Mouse (Mus musculus) kidney, adult 8-10 months (tissue): ENCODE results near the gene Sox10.
A peak's percentile ranks its signal among the peaks of the same experiment; 100 is the strongest.

Experiments
- DNase-seq, 2 experiments: peaks; one replicate each; pipeline ENCODE4 v3.0.0; 2022

The Sox10 gene

DNA sequence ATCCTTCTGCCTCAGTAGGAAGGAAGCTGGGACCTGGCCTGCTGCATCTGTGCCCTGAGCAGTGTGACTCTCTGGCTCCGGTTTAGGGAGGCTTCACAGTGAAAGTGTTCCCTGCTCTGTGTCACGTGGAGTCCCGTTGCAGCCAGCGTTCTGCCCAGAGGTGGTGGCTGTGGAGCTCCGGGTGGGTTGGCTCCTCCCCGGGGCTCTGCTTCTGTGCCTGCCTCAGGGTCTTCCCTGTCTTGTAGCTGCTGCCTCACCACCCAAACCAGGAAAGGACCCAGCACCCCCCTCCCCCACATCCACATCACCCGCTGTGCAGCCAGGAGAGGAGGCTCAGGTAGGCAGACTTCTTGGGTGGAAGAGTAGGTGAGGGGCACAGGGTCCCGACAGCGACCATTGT, 45.5 kb downstream of the Sox10 start:
- DNase-seq, result no peak

DNA sequence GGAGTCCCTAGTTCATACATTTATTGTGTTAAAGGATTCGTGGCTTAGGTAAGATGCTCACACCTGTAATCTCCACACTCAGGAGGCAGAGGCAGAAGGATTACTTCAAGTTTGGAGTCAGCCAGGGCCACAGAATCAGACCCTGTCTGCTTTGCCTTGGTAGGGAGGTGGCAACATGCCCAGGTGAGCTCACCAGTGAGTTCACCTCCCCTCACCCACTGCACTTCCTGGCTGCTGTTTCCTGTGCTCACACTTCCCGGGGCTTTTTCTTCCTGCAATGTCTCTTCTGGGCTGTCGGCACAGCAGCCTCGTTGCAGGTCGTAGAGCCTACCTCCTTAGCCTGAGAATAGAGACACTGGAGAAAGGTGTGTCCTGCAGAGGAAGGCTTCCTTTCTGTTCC, 49.8 kb downstream of the Sox10 start:
- DNase-seq, result no peak

DNA sequence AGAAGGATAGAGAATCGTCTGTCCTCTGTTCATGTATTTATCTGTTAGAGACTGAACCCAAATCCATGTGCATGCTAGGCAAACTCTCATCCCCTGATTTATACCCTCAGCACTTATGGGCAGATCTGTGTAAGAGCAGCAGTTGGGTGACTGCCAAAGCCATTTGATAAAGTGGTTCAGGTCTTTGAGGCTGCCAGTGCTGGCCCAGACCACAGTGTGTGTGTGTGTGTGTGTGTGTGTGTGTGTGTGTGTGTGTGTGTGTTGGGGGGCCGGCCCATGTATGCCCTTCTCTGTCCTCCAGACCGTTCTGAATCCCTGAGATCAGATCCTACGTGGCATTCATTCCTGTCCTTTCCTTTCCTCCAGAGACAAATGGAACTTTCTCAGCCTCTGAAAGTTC, 53.3 kb downstream of the Sox10 start:
- DNase-seq, result no peak

DNA sequence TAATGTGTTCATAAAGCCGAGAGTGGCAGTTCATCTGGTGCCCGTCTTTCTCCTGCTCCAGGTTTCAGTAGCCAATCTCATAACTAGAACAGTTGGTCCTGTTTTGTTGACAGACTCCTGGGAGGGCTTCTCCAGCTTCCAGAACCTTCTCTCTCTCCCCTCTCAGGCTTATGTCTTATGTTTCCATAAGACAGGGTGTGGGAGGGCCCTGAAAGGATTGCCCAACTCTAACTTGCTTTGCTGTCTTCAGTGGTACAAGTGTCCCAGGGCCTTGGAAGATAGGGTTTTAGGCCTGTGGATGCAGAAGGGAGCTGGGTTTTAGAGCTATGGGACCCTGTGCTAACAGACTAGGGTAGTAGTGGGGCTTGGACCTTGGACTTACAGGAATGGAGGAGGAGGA, 54.5 kb downstream of the Sox10 start:
- DNase-seq, result no peak

DNA sequence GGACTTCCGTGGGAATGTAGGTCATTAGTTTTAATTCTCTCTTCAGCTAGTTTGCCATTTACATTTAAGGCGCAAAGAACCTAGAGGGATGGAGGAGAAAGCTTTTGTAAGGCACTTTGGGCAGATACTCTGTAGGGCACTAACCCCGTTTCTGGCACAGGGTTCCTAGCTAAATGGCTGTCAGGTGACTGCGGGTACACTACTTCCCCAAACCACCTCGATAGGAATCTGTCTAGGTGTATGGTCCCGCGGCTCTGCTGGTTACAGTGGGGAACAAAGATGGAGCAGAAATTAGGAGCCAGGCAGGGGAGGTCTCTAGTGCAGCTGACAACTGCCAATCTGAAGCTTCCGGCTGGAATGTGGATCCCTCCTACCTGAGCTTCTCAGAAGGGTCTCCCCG, 55.0 kb downstream of the Sox10 start:
- no peak for DNase-seq

DNA sequence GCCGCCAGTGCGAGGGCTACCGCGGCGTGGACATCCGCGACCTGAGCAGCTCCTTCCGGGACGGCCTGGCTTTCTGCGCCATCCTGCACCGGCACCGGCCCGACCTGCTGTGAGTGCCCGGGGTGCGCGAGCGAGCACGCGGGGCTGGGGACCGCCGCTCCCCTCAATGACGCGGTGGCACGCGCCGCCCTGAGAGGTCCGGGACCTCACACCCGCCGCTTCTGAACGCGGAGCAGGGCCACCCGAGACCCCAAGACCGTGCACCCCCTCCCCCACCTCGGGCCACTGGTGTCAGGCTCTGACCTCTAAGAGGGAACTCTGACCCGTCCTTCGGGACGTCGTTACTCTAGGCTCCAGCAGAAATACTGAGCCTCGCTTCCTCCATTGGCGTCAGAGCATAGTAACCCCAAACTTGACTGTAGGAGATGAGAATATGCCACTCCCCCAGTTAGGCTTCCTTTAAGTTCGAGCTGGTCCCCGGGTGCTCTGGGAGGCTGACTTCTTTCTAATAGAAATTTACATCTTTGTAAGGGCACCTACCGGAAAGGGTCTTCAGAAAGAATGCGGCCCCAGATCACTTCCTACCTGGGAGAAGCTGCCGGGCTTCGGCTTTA, 55.6 kb downstream of the Sox10 start:
- no peak for DNase-seq

DNA sequence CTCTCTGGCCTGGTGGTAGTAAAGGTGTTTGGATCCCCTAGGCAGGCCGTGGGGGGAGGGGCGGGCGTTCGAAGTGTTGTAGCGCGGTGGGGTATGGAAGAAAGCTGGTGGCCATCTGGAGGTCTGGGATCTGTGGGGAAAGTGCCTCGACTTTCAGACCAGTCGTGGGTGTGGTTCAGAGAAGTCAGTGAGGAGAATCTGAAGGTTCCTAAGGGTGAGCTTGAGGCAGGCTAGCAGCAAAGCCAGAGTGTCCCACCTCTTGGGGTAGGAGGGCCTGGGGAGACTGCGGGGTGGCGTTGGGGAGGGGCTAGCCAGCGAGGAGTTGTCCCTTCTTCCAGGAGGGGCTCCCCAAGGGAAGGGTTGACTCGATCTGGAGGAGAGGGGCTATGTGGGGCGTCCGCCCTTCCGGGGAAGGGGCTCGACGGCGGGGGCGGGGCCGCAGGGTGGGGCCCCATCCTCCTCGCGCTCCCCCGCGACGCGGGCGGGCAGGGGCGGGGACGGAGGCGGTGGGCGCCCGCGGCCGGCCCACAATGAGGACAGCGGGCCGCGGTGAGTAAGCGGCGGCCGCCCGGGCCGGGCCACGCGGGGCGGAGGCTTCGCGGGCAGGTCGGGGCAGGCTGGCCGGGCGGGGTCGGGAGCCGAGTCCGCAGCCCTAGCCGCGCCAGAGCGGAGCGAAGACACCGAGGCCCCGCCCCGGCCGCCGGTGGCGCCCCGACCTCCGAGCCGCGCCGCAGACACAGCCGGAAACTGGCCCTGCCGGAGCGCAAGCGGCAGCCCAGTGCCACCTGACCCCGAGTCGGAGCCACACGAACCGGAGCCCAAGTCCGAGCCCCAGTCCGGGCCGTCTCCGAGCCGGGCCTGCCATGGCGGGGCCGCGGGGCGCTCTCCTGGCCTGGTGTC, 56.4 kb downstream of the Sox10 start, which contains the start of gene Micall1:
Gene Micall1 (plus strand): TSS at position 478 of the 900 bp plus-strand sequence.
- peak; percentile 70 to 74 for DNase-seq

DNA sequence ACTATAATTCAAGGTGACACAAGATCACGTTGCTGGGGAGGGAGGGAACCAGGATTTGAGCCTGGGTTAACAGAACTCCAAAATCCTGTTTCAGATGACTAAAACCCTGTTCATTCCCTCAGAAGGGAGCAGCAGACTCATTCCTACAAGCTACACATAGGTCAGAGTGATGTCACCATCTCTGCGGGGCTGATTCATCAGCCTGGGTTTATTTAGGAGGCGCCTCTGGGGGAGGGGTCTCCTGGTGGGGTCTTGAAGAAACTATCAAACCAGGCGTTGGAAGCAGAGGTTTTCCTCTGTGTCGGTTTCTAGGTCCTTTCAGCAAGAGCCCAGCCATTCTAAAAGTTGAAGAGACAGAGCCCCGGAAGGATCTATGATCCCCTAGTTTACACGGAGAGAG, 57.1 kb downstream of the Sox10 start:
- no peak for DNase-seq

DNA sequence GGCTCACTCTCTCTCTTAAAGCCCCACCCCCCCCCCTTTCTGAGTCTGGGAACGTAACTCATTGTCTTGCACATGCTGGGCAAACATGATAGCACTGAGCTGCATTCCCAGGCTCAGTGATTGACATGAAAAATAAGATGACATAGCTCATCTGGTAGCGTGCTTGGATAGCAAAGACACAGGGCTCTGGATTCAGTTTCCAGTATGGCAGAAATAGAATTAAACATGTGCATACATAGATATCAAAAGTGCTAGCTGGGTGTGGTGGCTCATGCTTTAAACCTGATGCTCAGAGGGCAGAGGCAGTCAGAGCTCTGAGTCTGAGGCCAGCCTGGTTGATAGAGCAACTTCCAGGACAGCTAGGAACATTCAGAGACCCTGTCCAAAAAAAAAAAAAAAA, 59.2 kb downstream of the Sox10 start:
- no peak for DNase-seq
